Mouse (Mus musculus) spleen, postnatal 14 days (tissue): ENCODE results near the gene Hcfc1r1.

Experiments
- DNase-seq, 2 experiments: peaks; one replicate each; pipeline ENCODE4 v3.0.0; 2021 to 2022; ENCODE audit warnings: low spot score in 2 of 2

The Hcfc1r1 gene

DNA sequence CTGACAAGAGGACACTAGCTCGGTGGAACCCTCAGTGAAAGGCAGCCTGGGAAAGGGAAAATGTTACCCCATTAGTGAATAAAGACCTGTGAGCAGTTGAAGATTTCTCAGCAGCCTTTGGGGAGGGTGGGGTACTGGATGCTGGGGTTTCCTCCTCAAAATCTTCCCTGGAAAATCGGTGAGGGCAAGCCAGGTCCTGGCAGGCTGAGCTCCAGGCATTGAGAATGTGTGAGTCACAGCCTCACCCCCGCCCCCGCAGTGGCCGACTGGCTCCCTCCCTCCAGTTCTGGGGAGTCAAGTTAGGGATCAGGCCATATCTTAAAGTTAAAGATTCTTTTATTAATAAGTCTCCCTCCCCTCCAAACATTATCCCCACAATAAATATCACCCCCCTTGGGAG, 1.7 kb downstream of the Hcfc1r1 start:
- DNase-seq = no peak

DNA sequence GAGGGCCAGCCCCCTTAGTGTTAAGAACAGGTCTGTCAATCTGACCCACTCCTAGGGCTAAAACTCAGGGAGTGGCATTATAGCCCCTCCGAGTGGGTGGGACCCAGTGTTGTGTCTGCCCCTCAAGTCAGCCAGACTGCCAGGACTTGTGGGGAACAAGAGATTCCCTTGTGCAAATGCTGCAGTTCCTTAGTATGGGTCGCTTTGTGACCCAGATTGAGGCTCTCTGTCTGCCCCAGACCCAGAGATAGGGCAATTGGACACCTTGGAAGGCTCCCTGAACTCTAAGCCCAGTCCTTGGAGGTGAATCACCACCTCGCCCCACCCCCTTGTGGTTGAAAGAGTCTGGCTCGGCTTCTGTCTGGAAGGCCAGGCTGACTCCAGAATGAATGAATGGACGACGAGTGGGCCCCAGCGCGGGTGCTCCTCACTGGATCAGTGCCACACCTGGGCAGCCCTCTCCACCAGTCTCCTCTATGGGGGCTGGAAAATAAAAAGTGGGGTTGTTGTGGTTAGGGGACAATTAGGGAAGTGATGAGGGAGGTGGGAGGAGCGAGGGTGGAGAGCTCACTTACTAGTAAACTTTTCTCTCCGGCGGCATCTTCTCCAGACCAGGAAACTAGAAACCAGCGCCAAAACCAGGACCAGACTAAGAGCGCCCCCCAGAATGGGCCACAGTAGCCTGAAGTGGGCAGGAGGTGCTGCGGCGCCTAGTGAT, 2.3 kb downstream of the Hcfc1r1 start:
- DNase-seq = no peak

DNA sequence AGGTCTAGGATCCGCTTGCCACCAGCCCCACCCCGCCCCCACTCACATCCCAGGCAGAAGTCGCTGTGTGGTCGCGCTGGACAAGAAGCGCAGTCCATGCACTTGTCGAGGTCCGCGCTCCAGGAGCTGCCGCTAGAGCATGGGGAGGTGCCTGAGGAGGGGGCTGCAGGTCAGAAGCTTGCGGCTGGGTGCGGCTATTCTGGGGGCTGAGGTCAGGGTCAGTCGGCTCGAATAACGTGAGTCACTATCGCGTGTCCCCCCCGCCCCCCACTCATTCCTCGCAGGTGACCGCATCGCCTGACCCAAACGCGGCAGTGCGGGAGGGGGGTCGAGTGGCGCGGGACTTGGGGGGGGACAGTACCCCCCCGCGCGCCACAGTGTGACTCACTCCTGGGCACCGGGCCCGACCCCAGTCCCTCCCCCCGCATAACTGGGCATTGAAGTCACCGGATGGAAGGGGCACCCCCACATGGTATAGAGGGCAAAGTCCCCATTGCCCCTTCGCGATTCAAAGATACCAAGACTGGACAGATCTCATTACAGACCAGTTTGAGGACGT, 3.2 kb downstream of the Hcfc1r1 start:
- DNase-seq = no peak

DNA sequence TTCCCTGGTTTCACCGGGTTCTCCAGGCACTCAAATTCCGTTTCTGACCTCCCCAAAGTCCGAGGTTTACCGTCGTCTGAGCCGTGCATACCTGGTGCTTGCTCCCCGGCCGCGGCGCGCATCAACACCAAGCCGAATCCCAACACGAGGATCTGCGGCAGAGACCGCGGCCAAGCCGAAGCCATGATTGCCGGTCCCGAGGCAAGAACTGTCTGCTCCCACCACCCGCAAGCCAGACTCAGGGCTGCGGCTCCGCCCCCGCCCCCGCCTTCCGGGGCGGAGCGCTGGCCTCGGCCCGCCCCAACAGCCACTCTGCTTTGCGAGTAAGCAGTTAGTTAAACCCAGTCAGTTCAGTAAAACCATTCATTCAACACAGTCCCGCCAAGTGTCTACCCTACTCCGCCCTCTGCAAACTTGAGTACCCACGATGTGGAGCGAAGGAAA, 3.9 kb downstream of the Hcfc1r1 start, which contains the start of gene Tnfrsf12a:
Gene Tnfrsf12a, minus strand, starts transcription at position 233 of the 444 bp plus-strand sequence.
- peak; percentile 63 to 70 for DNase-seq

DNA sequence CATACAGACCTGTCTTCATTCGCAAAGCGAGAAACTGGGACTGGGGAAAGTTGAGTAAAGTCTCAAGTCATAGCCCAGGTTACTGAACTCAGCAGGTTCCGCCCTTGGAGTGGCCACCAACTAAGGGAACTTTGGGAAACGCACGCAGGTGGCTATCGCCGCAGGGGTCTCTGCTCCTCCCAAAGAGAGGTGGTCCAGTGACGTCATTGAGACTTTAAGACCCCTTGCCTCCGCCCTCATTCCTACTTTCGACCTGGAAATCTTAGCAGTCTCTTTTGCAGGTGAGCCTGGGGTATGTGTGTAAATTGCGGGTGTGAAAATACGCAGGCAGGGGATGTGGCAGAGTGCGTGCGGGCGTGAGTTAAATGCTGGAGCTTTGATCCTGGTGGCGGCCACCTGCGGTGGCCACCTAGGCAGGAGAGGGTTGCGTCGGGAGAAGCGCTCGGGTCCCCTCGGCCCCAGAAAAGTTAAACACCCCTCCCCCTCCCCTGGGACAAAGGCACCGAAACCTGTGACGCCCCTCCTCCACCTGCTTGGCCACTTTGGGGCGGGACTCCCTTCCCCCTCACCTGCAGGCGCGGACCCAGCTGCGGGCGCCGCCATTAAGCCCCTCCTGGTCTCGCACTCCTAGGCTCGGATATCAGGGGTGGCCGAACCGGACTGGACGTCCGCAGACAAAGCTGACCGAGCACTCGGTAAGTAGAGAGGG, 5.9 kb downstream of the Hcfc1r1 start, which contains the start of gene Cldn6:
Gene Cldn6, plus strand, starts transcription at position 123 of the 709 bp plus-strand sequence.
- DNase-seq = no peak

DNA sequence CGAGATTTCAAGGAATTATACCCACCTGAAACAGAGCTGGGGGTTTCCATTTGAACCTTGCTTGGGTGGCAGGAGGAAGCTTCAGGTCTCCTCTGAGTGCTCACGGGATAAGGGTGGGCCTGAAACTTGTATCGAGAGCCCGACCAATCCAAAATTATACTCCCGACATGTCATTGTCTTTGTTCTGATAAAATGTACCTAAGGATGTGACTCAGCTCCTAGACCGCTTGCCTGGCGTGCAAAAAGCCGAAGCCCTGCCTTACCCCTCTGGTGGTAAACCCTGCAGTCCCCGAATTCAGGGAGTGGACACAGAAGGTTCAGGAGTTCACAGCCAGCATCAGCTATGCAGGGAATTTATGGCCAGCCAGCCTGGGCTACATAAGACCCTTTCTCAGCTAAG, 6.9 kb downstream of the Hcfc1r1 start:
- no peak for DNase-seq

DNA sequence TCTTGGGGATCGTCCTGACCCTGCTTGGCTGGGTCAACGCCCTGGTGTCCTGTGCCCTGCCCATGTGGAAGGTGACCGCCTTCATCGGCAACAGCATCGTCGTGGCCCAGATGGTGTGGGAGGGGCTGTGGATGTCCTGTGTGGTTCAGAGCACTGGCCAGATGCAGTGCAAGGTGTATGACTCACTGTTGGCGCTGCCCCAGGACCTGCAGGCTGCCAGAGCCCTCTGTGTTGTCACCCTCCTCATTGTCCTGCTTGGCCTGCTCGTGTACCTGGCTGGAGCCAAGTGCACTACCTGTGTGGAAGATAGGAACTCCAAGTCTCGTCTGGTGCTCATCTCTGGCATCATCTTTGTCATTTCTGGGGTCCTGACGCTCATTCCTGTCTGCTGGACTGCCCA, 7.7 kb downstream of the Hcfc1r1 start:
- no peak for DNase-seq

DNA sequence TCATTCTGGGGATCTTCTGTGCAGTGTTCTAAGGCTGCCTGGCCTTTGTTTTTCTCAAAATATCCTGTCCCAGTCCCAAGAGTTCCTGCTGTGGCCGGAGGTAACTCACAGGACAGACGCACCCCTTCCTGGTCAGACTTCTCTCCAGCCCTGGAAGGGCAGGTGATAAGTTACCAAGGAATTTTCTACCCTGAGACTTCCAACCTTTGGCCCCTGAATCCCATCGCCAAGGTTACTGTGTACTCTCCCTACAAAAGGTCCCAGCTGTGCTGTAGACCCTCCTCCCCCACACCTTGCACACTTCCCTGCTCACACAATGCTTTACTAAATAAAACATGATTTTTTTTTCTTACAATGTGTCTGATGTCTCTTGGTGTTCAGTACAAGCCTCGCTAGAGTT, 8.7 kb downstream of the Hcfc1r1 start:
- no peak for DNase-seq

DNA sequence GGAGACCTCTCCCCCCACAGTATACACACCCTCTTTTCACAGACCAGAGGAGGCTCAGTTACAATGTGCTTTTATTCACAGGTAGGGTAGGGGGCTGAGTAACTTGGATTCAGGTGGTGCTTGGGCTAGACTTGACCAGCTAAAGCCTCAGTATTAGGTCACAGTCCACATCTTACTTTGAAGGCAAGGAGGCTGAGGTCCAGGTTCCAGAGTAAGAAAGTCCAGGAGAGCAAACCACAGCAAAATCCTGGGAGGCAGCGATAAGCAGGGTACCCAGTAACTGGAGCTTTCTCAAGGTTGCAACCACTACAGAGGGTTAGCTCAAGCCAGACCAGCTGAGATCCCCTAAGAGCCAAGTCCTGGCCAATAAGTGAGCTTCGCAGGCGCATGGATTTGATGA, 9.1 kb downstream of the Hcfc1r1 start:
- DNase-seq = no peak

DNA sequence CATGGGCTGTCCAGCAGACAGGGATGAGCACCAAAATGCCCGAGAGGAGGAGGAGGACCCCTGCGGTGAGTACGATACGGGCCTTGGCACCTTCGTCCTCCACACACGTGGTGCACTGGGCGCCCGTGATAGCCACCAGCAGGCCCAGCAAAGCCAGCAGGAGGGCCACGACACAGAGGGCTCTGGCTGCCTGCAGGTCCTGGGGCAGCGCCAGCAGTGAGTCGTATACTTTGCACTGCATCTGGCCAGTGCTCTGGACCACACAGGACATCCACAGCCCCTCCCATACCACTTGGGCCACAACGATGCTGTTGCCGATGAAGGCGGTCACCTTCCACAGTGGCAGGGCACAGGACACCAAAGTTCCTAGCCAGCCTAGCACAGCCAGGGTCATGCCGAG, 9.8 kb downstream of the Hcfc1r1 start:
- no peak for DNase-seq

DNA sequence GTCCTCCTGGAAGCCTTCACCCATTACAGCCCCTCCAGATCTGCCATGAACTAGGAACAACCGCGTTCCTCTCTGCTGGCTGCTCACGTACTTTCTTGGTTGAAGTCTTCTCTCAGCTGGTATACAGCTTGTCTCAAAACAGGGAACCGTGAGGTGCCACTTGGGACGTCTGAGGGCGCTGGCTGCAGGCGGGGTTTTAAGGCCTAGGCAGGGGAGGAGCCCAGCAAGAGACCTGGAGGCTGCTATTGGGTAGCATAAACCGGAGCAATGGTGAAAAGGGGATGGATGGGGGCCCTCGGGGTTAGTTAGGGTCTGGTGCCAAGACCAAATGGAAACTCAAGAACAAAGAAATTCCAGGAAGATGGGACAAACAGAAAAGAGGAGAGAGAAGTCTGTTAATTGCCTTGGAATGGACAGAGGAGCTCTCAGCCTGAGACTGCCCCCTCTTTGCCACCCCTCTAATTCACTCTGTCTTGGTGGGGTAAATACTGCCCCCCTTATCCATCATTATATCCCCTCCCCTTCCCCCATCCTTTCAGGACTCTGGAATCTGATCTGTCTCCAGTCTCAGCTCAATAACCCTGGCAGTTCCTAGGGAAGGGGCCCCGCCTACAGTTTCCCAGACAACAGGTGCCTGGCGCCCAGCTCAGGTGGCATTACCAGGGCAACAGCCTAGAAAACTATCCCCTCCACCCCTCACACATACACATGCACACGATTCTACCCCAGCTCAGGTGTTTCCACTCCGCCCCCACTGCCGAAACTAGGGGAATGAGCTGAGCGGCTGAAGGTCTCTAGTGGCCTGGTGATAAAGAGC, 10.7 kb downstream of the Hcfc1r1 start, which contains the start of gene Cldn9:
Gene Cldn9, minus strand, starts transcription at position 171 of the 817 bp plus-strand sequence.
- no peak for DNase-seq

DNA sequence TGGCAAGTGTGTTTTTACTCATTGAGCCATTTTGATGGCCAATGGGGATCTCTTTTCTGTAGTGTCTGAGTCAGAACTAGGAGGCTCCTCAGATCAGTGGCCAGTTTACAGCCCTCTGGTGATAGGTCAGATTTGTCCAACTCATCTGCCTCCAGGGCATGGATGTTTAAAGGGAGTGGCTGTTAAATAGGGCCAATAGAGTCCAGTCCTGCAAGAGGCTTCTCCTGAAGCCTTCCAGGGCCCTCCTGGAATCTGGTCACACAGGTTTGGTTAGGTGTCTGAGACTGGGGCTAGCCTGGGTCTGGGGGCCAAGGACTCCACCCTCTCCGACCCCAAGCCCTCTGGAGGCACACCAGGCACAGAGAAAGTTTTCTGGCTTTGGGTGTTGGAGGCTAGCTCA, 21.1 kb downstream of the Hcfc1r1 start:
- no peak for DNase-seq

DNA sequence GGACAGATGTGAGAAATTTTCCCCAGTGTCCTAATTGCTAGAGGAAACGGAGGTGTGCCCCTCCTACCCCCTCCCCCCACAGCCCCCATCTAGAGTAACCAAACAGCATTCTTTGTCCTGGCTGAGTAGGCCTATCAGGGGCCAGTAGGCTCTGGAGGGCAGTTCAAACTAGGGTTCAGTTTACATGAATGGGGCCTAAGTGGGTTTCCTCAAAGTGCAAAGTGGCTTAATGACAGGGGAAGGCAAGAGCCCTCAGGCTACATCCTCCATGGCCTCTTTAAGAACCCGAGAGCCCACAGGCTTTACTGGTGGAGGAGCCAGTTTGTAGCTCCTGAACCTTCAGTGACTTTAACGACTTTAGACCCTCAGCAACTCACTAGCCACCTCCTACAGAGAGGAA, 22.4 kb downstream of the Hcfc1r1 start:
- DNase-seq = no peak

DNA sequence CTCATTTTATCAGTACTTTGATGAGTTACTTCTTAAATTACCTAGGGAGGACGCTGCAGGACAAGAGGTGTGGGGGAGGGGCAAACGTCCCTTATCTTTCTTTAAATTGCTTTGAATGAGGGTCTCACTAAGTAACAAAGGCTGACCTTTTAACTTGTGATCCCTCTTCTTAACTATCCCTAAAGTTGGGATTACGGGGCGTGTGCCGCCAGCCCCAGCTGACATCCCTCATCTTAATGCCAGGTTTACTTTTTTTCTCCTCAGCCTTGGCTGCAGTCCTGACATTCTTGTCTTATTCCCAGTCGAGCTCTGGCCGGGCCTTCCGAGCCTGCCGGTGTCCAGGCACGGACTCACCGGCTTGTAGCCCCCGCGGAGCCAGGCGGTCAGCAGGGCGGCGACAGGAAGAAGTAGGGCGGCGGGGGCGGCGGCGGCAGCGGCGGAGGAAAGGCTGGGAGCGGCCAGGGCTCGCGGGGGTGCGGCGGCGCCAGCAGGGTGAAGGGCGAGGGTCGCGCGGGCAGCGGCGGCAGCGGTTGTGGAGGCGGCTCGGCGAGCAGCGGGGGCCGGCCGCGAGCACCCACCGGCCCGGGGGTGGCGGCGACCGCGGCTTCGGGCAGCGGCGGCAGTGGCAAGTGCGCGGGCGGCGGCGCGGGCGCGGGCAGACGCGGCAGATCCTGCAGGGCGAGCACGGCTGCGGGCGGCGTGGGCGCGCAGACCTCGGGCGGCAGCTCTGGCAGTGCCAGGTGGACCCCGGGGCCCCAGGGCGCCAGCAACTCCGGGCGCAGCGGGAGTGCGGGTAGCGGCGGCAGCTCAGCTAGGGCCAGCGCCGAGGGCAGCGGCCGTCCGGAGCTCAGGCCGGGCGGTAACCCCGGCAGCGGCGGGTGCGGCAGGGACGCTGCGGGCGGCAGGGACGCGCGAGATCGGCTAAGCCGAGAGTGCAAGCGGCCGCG, 26.0 kb downstream of the Hcfc1r1 start:
- DNase-seq = no peak

DNA sequence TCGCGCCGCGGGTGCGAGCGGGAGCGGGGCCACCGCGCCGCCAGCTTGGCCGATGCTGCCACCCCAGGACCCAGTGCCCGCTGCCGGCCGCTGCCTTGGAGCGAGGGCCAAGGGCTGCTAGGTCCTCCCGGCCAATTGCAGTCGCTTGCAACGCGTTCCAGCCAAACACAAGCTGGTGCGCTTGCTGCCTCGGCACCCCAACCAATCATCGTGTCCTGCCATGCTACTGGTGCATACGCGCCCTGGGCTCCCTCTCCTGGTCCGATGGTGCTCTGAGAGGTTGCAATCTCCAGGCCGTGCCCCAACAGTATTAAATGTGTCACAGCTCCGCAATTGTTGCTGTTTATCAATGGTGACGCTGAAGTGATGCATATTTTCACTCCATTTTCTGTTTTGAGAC, 26.7 kb downstream of the Hcfc1r1 start:
- peak; percentile 62 to 75 for DNase-seq

DNA sequence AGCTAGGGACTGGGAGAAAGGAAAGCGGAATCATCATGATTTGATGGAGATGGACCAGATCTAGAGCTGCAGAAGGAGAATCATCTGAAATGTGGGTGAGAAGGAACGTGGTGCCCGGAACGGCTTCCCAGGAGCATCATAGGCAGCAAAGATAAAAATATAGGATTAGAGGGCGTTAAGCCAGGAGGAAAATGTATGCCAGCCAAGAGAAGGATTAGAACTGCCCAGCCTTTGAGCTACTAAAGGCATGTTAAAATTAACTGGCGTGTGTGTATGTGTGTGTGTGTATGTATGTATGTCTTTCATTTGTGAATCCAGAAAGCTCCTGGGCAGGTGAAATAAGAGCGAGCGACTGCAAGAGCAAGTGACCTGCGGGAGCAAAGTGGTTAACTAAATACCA, 29.9 kb downstream of the Hcfc1r1 start:
- DNase-seq = no peak

DNA sequence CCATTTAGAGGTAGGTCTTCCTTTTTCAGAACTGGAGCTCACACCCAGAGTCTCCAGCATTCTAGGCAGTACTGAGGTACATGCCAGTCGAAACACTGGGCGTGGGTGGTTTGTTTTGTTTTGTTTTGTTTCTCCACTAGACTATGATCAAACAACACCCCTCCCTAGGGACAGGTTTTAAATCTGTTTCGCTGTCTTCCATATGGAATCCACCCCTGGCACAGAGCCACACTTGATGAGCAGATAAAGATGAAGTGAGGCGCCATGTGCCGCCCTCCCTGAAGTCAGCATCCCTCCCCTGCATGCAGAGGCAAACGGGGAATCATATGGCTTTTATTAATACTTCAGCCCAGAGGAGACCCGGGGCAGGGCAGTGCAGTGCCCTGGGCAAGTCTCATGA, 31.3 kb downstream of the Hcfc1r1 start:
- no peak for DNase-seq

DNA sequence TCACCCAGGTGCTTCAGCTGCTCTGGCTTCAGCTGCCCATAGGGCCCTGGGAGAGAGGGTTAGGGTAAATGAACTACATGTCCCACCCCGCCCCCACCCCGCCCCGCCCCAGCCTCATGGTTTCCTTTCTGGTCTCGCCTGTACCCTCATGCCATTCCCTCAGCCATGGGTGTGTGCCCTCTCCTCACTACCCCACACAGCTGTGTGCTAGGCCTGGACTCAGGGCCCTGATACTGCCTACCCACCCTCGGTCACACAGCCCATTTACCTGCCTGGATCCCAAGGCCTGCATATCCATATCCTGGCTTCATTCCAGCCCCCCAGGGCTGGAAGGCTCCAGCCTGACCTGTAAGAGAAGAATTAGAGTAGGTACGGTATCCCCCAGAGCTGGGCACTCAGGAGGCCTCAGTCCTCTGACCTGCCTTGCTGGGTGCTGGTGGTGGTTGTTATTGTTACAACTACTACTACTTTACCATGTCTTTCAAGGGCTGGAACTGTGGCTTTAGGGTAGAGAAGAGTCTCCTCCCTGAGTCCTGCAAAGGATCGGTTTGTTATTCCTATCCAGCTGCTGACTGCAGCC, 32.2 kb downstream of the Hcfc1r1 start:
- no peak for DNase-seq

DNA sequence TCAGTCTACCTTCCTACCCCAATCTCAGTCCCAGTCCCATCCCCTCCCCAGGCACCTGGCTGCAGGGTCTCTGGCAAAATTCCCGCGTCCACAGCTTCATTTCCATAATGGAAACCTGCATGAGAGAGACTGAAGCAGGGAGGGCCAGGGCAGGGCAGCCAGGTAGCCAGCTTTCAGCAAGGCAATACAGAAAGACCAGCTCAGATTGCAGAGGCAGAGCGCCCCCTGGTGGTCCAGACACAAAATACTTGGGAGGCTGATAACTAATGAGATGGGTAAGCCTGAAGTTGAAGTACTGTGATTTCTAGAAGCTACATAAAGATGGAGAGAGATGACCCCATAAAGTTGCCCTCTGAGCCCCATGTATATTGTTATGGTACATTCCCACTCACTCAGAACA, 32.8 kb downstream of the Hcfc1r1 start:
- peak; percentile 47 to 69 for DNase-seq

DNA sequence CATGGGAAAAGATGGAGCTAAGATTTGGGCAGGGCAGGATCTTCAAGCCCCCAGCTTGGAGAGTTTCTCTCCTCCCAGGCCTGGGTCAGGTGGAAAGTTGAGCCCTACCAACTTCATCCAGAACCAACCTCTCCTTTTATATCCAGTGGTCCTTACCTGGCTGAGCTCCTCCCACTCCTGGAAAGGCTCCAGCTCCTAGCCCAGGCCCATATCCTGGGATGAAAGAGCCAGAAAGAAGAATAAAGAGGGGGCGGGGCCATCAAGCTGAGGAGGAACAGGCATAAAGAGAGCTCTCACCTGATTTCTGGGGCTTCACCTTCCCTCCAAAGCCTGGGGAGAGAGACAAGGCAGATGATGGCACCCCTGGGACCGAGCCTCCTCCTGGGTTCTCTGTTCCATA, 43.6 kb downstream of the Hcfc1r1 start:
- DNase-seq = no peak
